In the genomic region with DNA sequence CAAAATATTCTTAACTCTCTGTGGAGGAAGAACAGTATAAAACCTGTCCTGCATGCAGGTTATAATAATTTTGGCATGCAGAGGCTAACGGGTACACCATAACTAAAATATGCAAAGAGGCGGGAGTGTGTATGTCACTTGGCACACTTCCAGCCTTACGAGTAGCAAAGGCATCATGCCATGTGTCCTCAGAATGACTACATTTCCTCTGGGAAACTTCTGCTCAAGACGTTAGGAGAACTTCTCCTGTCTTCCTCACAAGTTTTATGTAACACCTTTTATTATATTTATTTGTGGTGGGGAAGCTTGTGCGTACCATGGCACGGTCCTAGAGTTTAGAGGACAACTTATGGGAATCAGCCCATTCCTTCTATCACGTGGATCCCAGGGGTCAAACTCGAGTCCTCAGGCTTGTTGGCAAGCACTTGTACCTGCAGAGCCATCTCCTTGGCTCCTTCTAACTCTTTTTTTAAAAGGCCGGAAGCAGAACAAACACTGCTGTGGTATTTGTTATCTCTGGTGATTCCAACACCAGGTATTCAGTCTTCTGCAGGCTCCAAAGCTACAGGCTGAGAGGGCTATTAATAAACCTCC, we compare ENCODE assay signal across 18 mouse cellular contexts. TPM values are rescaled to one million over a fixed set of nuclear protein-coding genes. Genes with fewer than 3 reads are reported as not detected.
DNase-seq lines count a peak whose midpoint lies in the region; ATAC-seq and TF ChIP-seq lines count a peak whose summit lies in the region.
"Had no signal": no experiment of that assay in that cellular context is flagged by ENCODE, and none has a peak within 500 bp of the region (broad histone marks: within the 10 kb centered on the region; RNA-seq: fewer than 3 reads in every experiment).

No protein-coding gene starts in this region.

- no peak for TF ChIP-seq CTCF in brain, embryonic 14.5 days (IDR thresholded peaks at IDR 0.05; ENCODE audit: borderline replicate concordance, extremely low read depth, insufficient read depth, insufficient read length)

- no peak overlapping the region for H3K9ac ChIP-seq in heart, embryonic 15.5 days
- H3K9ac ChIP-seq: neural tube, embryonic 12.5 days had no signal

- no peaks in the 10 kb centered on the region for H3K27me3 ChIP-seq in heart, embryonic 10.5 days (ENCODE audit: insufficient read depth, poor library complexity, severe bottlenecking)
- H3K27me3 ChIP-seq in heart, embryonic 15.5 days: no peaks in the 10 kb centered on the region
- H3K27me3 ChIP-seq: neural tube, embryonic 12.5 days; Patski had no signal

- intact Hi-C loops in left cerebral cortex, postnatal 4 days (cut with DNase I): no loop called here
- intact Hi-C loops in left cerebral cortex, postnatal 25 days (cut with DNase I): no loop called here

- WGBS in heart, embryonic 10.5 days: 42% methylated on average over 9 of the region's 9 CpGs
- WGBS in heart, embryonic 15.5 days: 21% methylated on average over 9 of the region's 9 CpGs

- H3K9me3 ChIP-seq in heart, embryonic 10.5 days: no peaks in the 10 kb centered on the region
- no peaks in the 10 kb centered on the region for H3K9me3 ChIP-seq in heart, embryonic 15.5 days (replicated peaks)
- H3K9me3 ChIP-seq: neural tube, embryonic 12.5 days had no signal

- H3K4me2 ChIP-seq in heart, embryonic 15.5 days: peak overlapping the region; percentile 52
- H3K4me2 ChIP-seq: neural tube, embryonic 12.5 days had no signal

- H3K4me1 ChIP-seq in heart, embryonic 10.5 days: peaks cover 27% of the 10 kb centered on the region
- H3K4me1 ChIP-seq in heart, embryonic 15.5 days (replicated peaks): peaks cover 29% of the 10 kb centered on the region
- H3K4me1 ChIP-seq: megakaryocyte, embryonic 14.5 days had no signal

- no peak for TF ChIP-seq POLR2A in brain, embryonic 14.5 days (IDR thresholded peaks at IDR 0.05; ENCODE audit: borderline replicate concordance, extremely low read depth, insufficient read depth, insufficient read length, poor library complexity, severe bottlenecking)

- H3K4me3 ChIP-seq in heart, embryonic 10.5 days: no peak overlapping the region
- 0 out of 2 replicates have a peak overlapping the region, but pooled peaks have one; percentile 1 for H3K4me3 ChIP-seq in heart, embryonic 15.5 days
- H3K4me3 ChIP-seq: erythroblast, embryonic 14.5 days; megakaryocyte, embryonic 14.5 days; neural tube, embryonic 12.5 days had no signal

- DNase-seq in heart, embryonic 10.5 days (ENCODE audit: low spot score): no peak
- DNase-seq in heart, adult 9 months (ENCODE audit: low spot score in 2 of 2): no peak
- peak; percentile 36 for DNase-seq in left cerebral cortex, postnatal 4 days
- no peak for DNase-seq in left cerebral cortex, postnatal 25 days (ENCODE audit: low spot score in 2 of 2)
- peak; percentile 31 for DNase-seq in brain, embryonic 14.5 days (ENCODE audit: low read depth)
- DNase-seq in embryo, embryonic 10.5 days (ENCODE audit: low spot score): no peak
- no peak for DNase-seq in frontal cortex, postnatal 25 days (ENCODE audit: low spot score in 2 of 2)
- DNase-seq: adrenal gland, adult 2 months; thymus, adult 18-20 months had no signal

- ATAC-seq in heart, embryonic 15.5 days (replicated peaks; ENCODE audit: insufficient number of reproducible peaks, insufficient read depth, low FRiP score, low read depth): no peak
- ATAC-seq: CD4-positive, CD25-positive, alpha-beta regulatory T cell, adult 4 months; Patski had no signal

- no peaks in the 10 kb centered on the region for H3K36me3 ChIP-seq in heart, embryonic 10.5 days
- H3K36me3 ChIP-seq in heart, embryonic 15.5 days: no peaks in the 10 kb centered on the region
- H3K36me3 ChIP-seq: neural tube, embryonic 12.5 days had no signal

- H3K27ac ChIP-seq in heart, embryonic 10.5 days: peak overlapping the region; percentile 47
- peak overlapping the region; percentile 69 for H3K27ac ChIP-seq in heart, embryonic 15.5 days
- H3K27ac ChIP-seq: neural tube, embryonic 12.5 days had no signal

RNA-seq across cellular contexts. Expression of gene Unc13c, which starts 3.3 kb away (rescaled TPM):
- polyA plus RNA-seq in heart, embryonic 10.5 days (2016; fragmentation: Nextera tagmentation; extraction: Ambion mirVana): 1.3 and 1.9 TPM in 2 replicates
- 10 to 100 TPM; 14.4 to 16.8 TPM for total RNA-seq in left cerebral cortex, postnatal 4 days (2021)
- 10 to 100 TPM; 18.7 to 25.7 TPM for total RNA-seq in left cerebral cortex, postnatal 25 days (2021)
- 1.1 and 2.8 TPM in 2 replicates for polyA plus RNA-seq in brain, embryonic 14.5 days (2012; rRNA removed)
- polyA plus RNA-seq in heart, embryonic 15.5 days (2015; fragmentation: Nextera tagmentation; extraction: Ambion mirVana): 1.5 and 2.1 TPM in 2 replicates
- total RNA-seq: common myeloid progenitor, adult 5-6 weeks; hematopoietic stem cell, adult 5-6 weeks; liver, adult 2 months had no signal
- polyA plus RNA-seq: CD4-positive, CD25-positive, alpha-beta regulatory T cell, adult 4 months; erythroblast, embryonic 14.5 days; liver, adult 2 months; Patski had no signal

Comparison
In these comparisons a context has a peak if more than half of its experiments do, and no peak if none do; other contexts are left out.
1. DNase-seq: peak in left cerebral cortex, postnatal 4 days (single experiment) and brain, embryonic 14.5 days (single experiment); none in heart, embryonic 10.5 days (single experiment), heart, adult 9 months (0 of 2), left cerebral cortex, postnatal 25 days (0 of 2), embryo, embryonic 10.5 days (single experiment) and frontal cortex, postnatal 25 days (0 of 2).